Mouse (Mus musculus): Measurements from ENCODE around the gene Rhof. TPM values are rescaled to one million over a fixed set of nuclear protein-coding genes. Genes with fewer than 3 reads are reported as not detected.

Rhof gene
- polyA plus RNA-seq, 1 experiment from 2014 or later: 29.7 TPM

- Histone ChIP-seq H3K4me2 (ENCODE audit: low read length) (peak overlapping the region; percentile 96), H3K9ac (ENCODE audit: low read depth, low read length) (peak overlapping the region; percentile 100), H3K9me3 (ENCODE audit: control insufficient read depth, low read length) (no peaks in the 10 kb centered on the region), H3K4me3 (ENCODE audit: low read length) (peak overlapping the region; percentile 91), H3K4me1 (ENCODE audit: control insufficient read depth, insufficient read depth, low read depth, low read length) (peaks cover 27% of the 10 kb centered on the region), H3K36me3 (ENCODE audit: control insufficient read depth, insufficient read depth, low read length) (peaks cover 18% of the 10 kb centered on the region), H3K27me3 (replicated peaks; ENCODE audit: control insufficient read depth, insufficient read depth, low read length) (no peaks in the 10 kb centered on the region), H3K27ac (ENCODE audit: low read depth, low read length) (peak overlapping the region; percentile 99)
- WGBS: 1% methylated on average over 21 of the region's 24 CpGs
- no peak for ATAC-seq
These were observed 10.9 kb upstream of the Rhof start for GRCm38 (mm10) chr5:123143251-123143970.

- Histone ChIP-seq H3K9me3 (ENCODE audit: control insufficient read depth, low read length) (no peaks in the 10 kb centered on the region), H3K4me3 (ENCODE audit: low read length) (peak within 1 kb of the TSS; percentile 91), H3K27ac (ENCODE audit: low read depth, low read length) (peak within 1 kb of the TSS; percentile 99), H3K4me2 (ENCODE audit: low read length) (peak within 1 kb of the TSS; percentile 96), H3K4me1 (ENCODE audit: control insufficient read depth, insufficient read depth, low read depth, low read length) (peaks cover 27% of the 10 kb centered on the region), H3K27me3 (replicated peaks; ENCODE audit: control insufficient read depth, insufficient read depth, low read length) (no peaks in the 10 kb centered on the region), H3K36me3 (ENCODE audit: control insufficient read depth, insufficient read depth, low read length) (peaks cover 11% of the 10 kb centered on the region), H3K9ac (ENCODE audit: low read depth, low read length) (peak within 1 kb of the TSS; percentile 100)
- under 1% methylated on average over 85 of the region's 103 CpGs for WGBS
- ATAC-seq: peak; percentile 13
These were observed 10.0 kb upstream of the Rhof start, which contains the start of gene Setd1b for GRCm38 (mm10) chr5:123142161-123143157. Setd1b (plus strand) TSS chr5:123142193.

- Histone ChIP-seq H3K9ac (ENCODE audit: low read depth, low read length) (peak overlapping the region; percentile 100), H3K27me3 (replicated peaks; ENCODE audit: control insufficient read depth, insufficient read depth, low read length) (no peaks in the 10 kb centered on the region), H3K36me3 (ENCODE audit: control insufficient read depth, insufficient read depth, low read length) (peaks cover 4% of the 10 kb centered on the region), H3K4me3 (ENCODE audit: low read length) (peak overlapping the region; percentile 91), H3K4me1 (ENCODE audit: control insufficient read depth, insufficient read depth, low read depth, low read length) (peaks cover 35% of the 10 kb centered on the region), H3K27ac (ENCODE audit: low read depth, low read length) (peak overlapping the region; percentile 99), H3K9me3 (ENCODE audit: control insufficient read depth, low read length) (no peaks in the 10 kb centered on the region), H3K4me2 (ENCODE audit: low read length) (peak overlapping the region; percentile 96)
- WGBS: under 1% methylated on average over 36 of the region's 38 CpGs
- peak; percentile 21 for ATAC-seq
These were observed 9.2 kb upstream of the Rhof start for GRCm38 (mm10) chr5:123141555-123142160.

GRCm38 (mm10) chr5:123140694-123141554, 8.4 kb upstream of the Rhof start:
- H3K9me3 ChIP-seq (ENCODE audit: control insufficient read depth, low read length): no peaks in the 10 kb centered on the region
- peak overlapping the region; percentile 100 for H3K9ac ChIP-seq (ENCODE audit: low read depth, low read length)
- no peaks in the 10 kb centered on the region for H3K27me3 ChIP-seq (replicated peaks; ENCODE audit: control insufficient read depth, insufficient read depth, low read length)
- peak overlapping the region; percentile 91 for H3K4me3 ChIP-seq (ENCODE audit: low read length)
- ATAC-seq: peak; percentile 63
- peak overlapping the region; percentile 96 for H3K4me2 ChIP-seq (ENCODE audit: low read length)
- H3K4me1 ChIP-seq (ENCODE audit: control insufficient read depth, insufficient read depth, low read depth, low read length): peaks cover 41% of the 10 kb centered on the region
- no peaks in the 10 kb centered on the region for H3K36me3 ChIP-seq (ENCODE audit: control insufficient read depth, insufficient read depth, low read length)
- WGBS: under 1% methylated on average over 31 of the region's 31 CpGs
- H3K27ac ChIP-seq (ENCODE audit: low read depth, low read length): peak overlapping the region; percentile 99

GRCm38 (mm10) chr5:123139722-123140627, 7.5 kb upstream of the Rhof start:
- Histone ChIP-seq H3K27me3 (replicated peaks; ENCODE audit: control insufficient read depth, insufficient read depth, low read length) (no peaks in the 10 kb centered on the region), H3K4me3 (ENCODE audit: low read length) (peak overlapping the region; percentile 91), H3K9ac (ENCODE audit: low read depth, low read length) (peak overlapping the region; percentile 98), H3K27ac (ENCODE audit: low read depth, low read length) (peak overlapping the region; percentile 100), H3K36me3 (ENCODE audit: control insufficient read depth, insufficient read depth, low read length) (no peaks in the 10 kb centered on the region), H3K9me3 (ENCODE audit: control insufficient read depth, low read length) (no peaks in the 10 kb centered on the region), H3K4me1 (ENCODE audit: control insufficient read depth, insufficient read depth, low read depth, low read length) (peaks cover 41% of the 10 kb centered on the region), H3K4me2 (ENCODE audit: low read length) (peak overlapping the region; percentile 97)
- WGBS: under 1% methylated on average over 28 of the region's 28 CpGs
- no peak for ATAC-seq

GRCm38 (mm10) chr5:123138953-123139721, 6.6 kb upstream of the Rhof start:
- Histone ChIP-seq H3K4me3 (ENCODE audit: low read length) (peak overlapping the region; percentile 91), H3K27ac (ENCODE audit: low read depth, low read length) (peak overlapping the region; percentile 100), H3K4me1 (ENCODE audit: control insufficient read depth, insufficient read depth, low read depth, low read length) (peaks cover 41% of the 10 kb centered on the region), H3K9me3 (ENCODE audit: control insufficient read depth, low read length) (no peaks in the 10 kb centered on the region), H3K4me2 (ENCODE audit: low read length) (peak overlapping the region; percentile 97), H3K36me3 (ENCODE audit: control insufficient read depth, insufficient read depth, low read length) (no peaks in the 10 kb centered on the region), H3K27me3 (replicated peaks; ENCODE audit: control insufficient read depth, insufficient read depth, low read length) (no peaks in the 10 kb centered on the region), H3K9ac (ENCODE audit: low read depth, low read length) (peak overlapping the region; percentile 98)
- ATAC-seq: peak; percentile 15; the same call in 1 of the 2 replicates
- WGBS: under 1% methylated on average over 39 of the region's 39 CpGs

- Histone ChIP-seq H3K4me1 (ENCODE audit: control insufficient read depth, insufficient read depth, low read depth, low read length) (peaks cover 43% of the 10 kb centered on the region), H3K4me2 (ENCODE audit: low read length) (peak overlapping the region; percentile 97), H3K27ac (ENCODE audit: low read depth, low read length) (peak overlapping the region; percentile 100), H3K4me3 (ENCODE audit: low read length) (peak overlapping the region; percentile 91), H3K9me3 (ENCODE audit: control insufficient read depth, low read length) (no peaks in the 10 kb centered on the region), H3K36me3 (ENCODE audit: control insufficient read depth, insufficient read depth, low read length) (no peaks in the 10 kb centered on the region), H3K9ac (ENCODE audit: low read depth, low read length) (peak overlapping the region; percentile 98), H3K27me3 (replicated peaks; ENCODE audit: control insufficient read depth, insufficient read depth, low read length) (no peaks in the 10 kb centered on the region)
- 0 out of 2 replicates have a peak, but pooled peaks have one; percentile 4 for ATAC-seq
- 1% methylated on average over 28 of the region's 40 CpGs for WGBS
These were observed 5.9 kb upstream of the Rhof start for GRCm38 (mm10) chr5:123138230-123138911.
